Mouse (Mus musculus) heart, adult 8-10 months (tissue): ENCODE data around the gene Tomm7. TPM values are rescaled to one million over a fixed set of nuclear protein-coding genes. Genes with fewer than 3 reads are reported as not detected.
"Not testable (repeated sequence)": the region's sequence is repeated elsewhere in the genome, so short reads cannot be mapped to it uniquely, and the experiment has no call there.

Source experiments
- DNase-seq: peaks from one replicate; pipeline ENCODE4 v3.0.0; 2022; ENCODE audit warnings: low spot score
- total RNA-seq, 4 experiments: library from RNA; stranded (reverse); gene quantifications; 2 replicates each; pipeline ENCODE4 v1.2.4; 2022

Gene Tomm7
- total RNA-seq, 4 experiments from 2014 or later: 97.9 to 120 (median 104) TPM

- not testable (repeated sequence) for DNase-seq
Observed at GRCm38 (mm10) chr5:23851160-23851555, 7.2 kb upstream of the Tomm7 start.

- peak; percentile 88 for DNase-seq
Observed at GRCm38 (mm10) chr5:23850345-23851159, 6.6 kb upstream of the Tomm7 start.

GRCm38 (mm10) chr5:23845141-23845540, 1.2 kb upstream of the Tomm7 start:
- no peak for DNase-seq

- no peak for DNase-seq
Observed at GRCm38 (mm10) chr5:23844531-23844841, 525 bp upstream of the Tomm7 start.

GRCm38 (mm10) chr5:23838158-23838557, 5.8 kb downstream of the Tomm7 start:
- no peak for DNase-seq

GRCm38 (mm10) chr5:23835691-23836090, 8.3 kb downstream of the Tomm7 start:
- not testable (repeated sequence) for DNase-seq

- no peak for DNase-seq
Observed at GRCm38 (mm10) chr5:23830897-23831752, 12.8 kb downstream of the Tomm7 start.

- DNase-seq: peak; percentile 41
Observed at GRCm38 (mm10) chr5:23826321-23827004, 17.5 kb downstream of the Tomm7 start.

- no peak for DNase-seq
Observed at GRCm38 (mm10) chr5:23824171-23824733, 19.7 kb downstream of the Tomm7 start.

GRCm38 (mm10) chr5:23822306-23822705, 21.7 kb downstream of the Tomm7 start:
- no peak for DNase-seq

GRCm38 (mm10) chr5:23816681-23817080, 27.3 kb downstream of the Tomm7 start:
- DNase-seq: no peak

GRCm38 (mm10) chr5:23814841-23815240, 29.1 kb downstream of the Tomm7 start:
- DNase-seq: no peak

- no peak for DNase-seq
Observed at GRCm38 (mm10) chr5:23792726-23793125, 51.2 kb downstream of the Tomm7 start.

GRCm38 (mm10) chr5:23789078-23789612, 54.8 kb downstream of the Tomm7 start:
- DNase-seq: no peak

Other genes starting within 250 kb of the Tomm7 start
- gene Srpk2, start 159.5 kb downstream of the Tomm7 start, total RNA-seq: 10 to 100 TPM; 41.1 to 48.5 (median 42.5) TPM
- 1 to 10 TPM; 8.6 to 9.7 (median 9.1) TPM for gene Pus7, start 60.5 kb downstream of the Tomm7 start, total RNA-seq
- 10 to 100 TPM; 12.4 to 14.8 (median 13.6) TPM for gene Rint1, start 56.5 kb downstream of the Tomm7 start, total RNA-seq
- 10 to 100 TPM; 35.2 to 41.5 (median 37.2) TPM for gene Fam126a, start 186.5 kb upstream of the Tomm7 start, total RNA-seq